Mouse (Mus musculus): ENCODE data around the gene Fnbp4. TPM values are rescaled to one million over a fixed set of nuclear protein-coding genes. Genes with fewer than 3 reads are reported as not detected.

Gene Fnbp4
- total and polyA plus RNA-seq, 3 experiments: 33.6 to 74.0 (median 48.8) TPM

Other genes starting within 250 kb of the Fnbp4 start
- 7.3 and 9.7 TPM in 2 replicates for gene Ptprj, start 164.7 kb upstream of the Fnbp4 start, total RNA-seq (2012; rRNA removed)
- gene Ptprj, start 164.7 kb upstream of the Fnbp4 start, total RNA-seq (2014; rRNA removed): 6.8 and 6.9 TPM in 2 replicates
- gene Ptprj, start 164.7 kb upstream of the Fnbp4 start, polyA plus RNA-seq (2012; ENCODE audit: insufficient read length, low read depth): 7.3 and 8.9 TPM in 2 replicates
- 32.7 and 37.5 TPM in 2 replicates for gene Nup160, start 68.2 kb upstream of the Fnbp4 start, total RNA-seq (2012; rRNA removed)
- gene Nup160, start 68.2 kb upstream of the Fnbp4 start, total RNA-seq (2014; rRNA removed): 59.1 and 73.4 TPM in 2 replicates
- gene Nup160, start 68.2 kb upstream of the Fnbp4 start, polyA plus RNA-seq (2012; ENCODE audit: insufficient read length, low read depth): 71.8 and 79.3 TPM in 2 replicates
- not detected in 2 replicates for gene Agbl2, start 37.4 kb downstream of the Fnbp4 start, total RNA-seq (2012; rRNA removed)
- gene Agbl2, start 37.4 kb downstream of the Fnbp4 start, total RNA-seq (2014; rRNA removed): not detected in 2 replicates
- not detected in 2 replicates for gene Agbl2, start 37.4 kb downstream of the Fnbp4 start, polyA plus RNA-seq (2012; ENCODE audit: insufficient read length, low read depth)
- gene Mtch2, start 101.8 kb downstream of the Fnbp4 start, total RNA-seq (2012; rRNA removed): 70.0 and 82.8 TPM in 2 replicates
- 158 and 173 TPM in 2 replicates for gene Mtch2, start 101.8 kb downstream of the Fnbp4 start, total RNA-seq (2014; rRNA removed)
- 162 and 209 TPM in 2 replicates for gene Mtch2, start 101.8 kb downstream of the Fnbp4 start, polyA plus RNA-seq (2012; ENCODE audit: insufficient read length, low read depth)
- not detected in 2 replicates for gene C1qtnf4, start 140.5 kb downstream of the Fnbp4 start, total RNA-seq (2012; rRNA removed)
- not detected in 2 replicates for gene C1qtnf4, start 140.5 kb downstream of the Fnbp4 start, total RNA-seq (2014; rRNA removed)
- not detected in 2 replicates for gene C1qtnf4, start 140.5 kb downstream of the Fnbp4 start, polyA plus RNA-seq (2012; ENCODE audit: insufficient read length, low read depth)
- 20.5 and 28.4 TPM in 2 replicates for gene Kbtbd4, start 159.4 kb downstream of the Fnbp4 start, total RNA-seq (2012; rRNA removed)
- 19.5 and 20.1 TPM in 2 replicates for gene Kbtbd4, start 159.4 kb downstream of the Fnbp4 start, total RNA-seq (2014; rRNA removed)
- 21.7 and 24.9 TPM in 2 replicates for gene Kbtbd4, start 159.4 kb downstream of the Fnbp4 start, polyA plus RNA-seq (2012; ENCODE audit: insufficient read length, low read depth)
- 133 and 146 TPM in 2 replicates for gene Ndufs3, start 159.5 kb downstream of the Fnbp4 start, total RNA-seq (2012; rRNA removed)
- gene Ndufs3, start 159.5 kb downstream of the Fnbp4 start, total RNA-seq (2014; rRNA removed): 182 and 195 TPM in 2 replicates
- gene Ndufs3, start 159.5 kb downstream of the Fnbp4 start, polyA plus RNA-seq (2012; ENCODE audit: insufficient read length, low read depth): 185 and 190 TPM in 2 replicates
- 29.7 and 33.8 TPM in 2 replicates for gene Celf1, start 195.0 kb downstream of the Fnbp4 start, total RNA-seq (2012; rRNA removed)
- gene Celf1, start 195.0 kb downstream of the Fnbp4 start, total RNA-seq (2014; rRNA removed): 50.9 and 52.8 TPM in 2 replicates
- 67.4 and 69.7 TPM in 2 replicates for gene Celf1, start 195.0 kb downstream of the Fnbp4 start, polyA plus RNA-seq (2012; ENCODE audit: insufficient read length, low read depth)